Mouse (Mus musculus) stomach, postnatal 0 days (tissue): ENCODE measurements around the gene Zfp239. TPM values are rescaled to one million over a fixed set of nuclear protein-coding genes. Genes with fewer than 3 reads are reported as not detected.
"Not testable (repeated sequence)": the region's sequence is repeated elsewhere in the genome, so short reads cannot be mapped to it uniquely, and the experiment has no call there.

Source experiments
- ATAC-seq: fragments of 200-750 bp; cut with Nextera tagmentation; 2 replicates; pipeline ENCODE4 v1.8.0; 2017; ENCODE audit not compliant: low FRiP score, low TSS enrichment
- DNase-seq: peaks from one replicate; pipeline ENCODE4 v3.0.0-alpha.2; 2016; ENCODE audit warnings: low spot score
- H3K27ac ChIP-seq: fragments of 300-500 bp; sonication (generic); replicated peaks from 2 replicates; pipeline ENCODE4 v1.5.1; 2014; ENCODE audit warnings: mild to moderate bottlenecking, control low read depth
- H3K27me3 ChIP-seq: fragments of 300-500 bp; sonication (generic); 2 replicates; pipeline ENCODE4 v1.6.1; 2014; ENCODE audit warnings: low read length; ENCODE audit not compliant: control insufficient read depth, insufficient read depth
- H3K36me3 ChIP-seq: fragments of 300-500 bp; sonication (generic); 2 replicates; pipeline ENCODE4 v1.6.1; 2014; ENCODE audit warnings: low read length, mixed read lengths; ENCODE audit not compliant: control insufficient read depth, insufficient read depth
- H3K4me1 ChIP-seq: fragments of 300-500 bp; sonication (generic); replicated peaks from 2 replicates; pipeline ENCODE4 v1.6.1; 2014; ENCODE audit warnings: antibody characterized with exemption; ENCODE audit not compliant: control insufficient read depth, insufficient read depth
- H3K4me2 ChIP-seq: fragments of 300-500 bp; sonication (generic); replicated peaks from 2 replicates; pipeline ENCODE4 v1.6.1; 2014; ENCODE audit warnings: low read depth, mild to moderate bottlenecking, control low read depth, moderate library complexity
- H3K4me3 ChIP-seq: fragments of 300-500 bp; sonication (generic); 2 replicates; pipeline ENCODE4 v1.5.1; 2014; ENCODE audit warnings: low read depth, low read length, control low read depth
- H3K9ac ChIP-seq: fragments of 300-500 bp; sonication (generic); 2 replicates; pipeline ENCODE4 v1.6.1; 2014; ENCODE audit warnings: mild to moderate bottlenecking, low read length, control low read depth, mixed read lengths
- H3K9me3 ChIP-seq: fragments of 300-500 bp; sonication (generic); 2 replicates; pipeline ENCODE4 v1.6.1; 2016; ENCODE audit warnings: low read length; ENCODE audit not compliant: control insufficient read depth
- CTCF ChIP-seq: IDR thresholded peaks from 2 replicates; pipeline ENCODE4 v1.5.1; 2016; ENCODE audit warnings: antibody characterized with exemption, low read depth, mild to moderate bottlenecking, moderate library complexity
- EP300 ChIP-seq: optimal IDR thresholded peaks from 2 replicates; pipeline ENCODE3; 2016; ENCODE audit warnings: antibody characterized with exemption
- WGBS: fragments of 180-500 bp; shearing (Covaris S2); extraction: QIAGEN DNeasy Blood & Tissue Kit; methylation state at CpG from one replicate; pipeline ENCODE4 v1.1.7; 2014; 5-methylcytosine and 5-hydroxymethylcytosine counted together
- polyA plus RNA-seq: library from polyadenylated mRNA; unstranded; fragments of >200 nt; fragmentation: Nextera tagmentation; extraction: Ambion mirVana; gene quantifications from 2 replicates; pipeline ENCODE4 v1.2.1, GENCODE M21; 2015

The Zfp239 gene
- polyA plus RNA-seq, 1 experiment from 2014 or later: 2.0 TPM

DNA sequence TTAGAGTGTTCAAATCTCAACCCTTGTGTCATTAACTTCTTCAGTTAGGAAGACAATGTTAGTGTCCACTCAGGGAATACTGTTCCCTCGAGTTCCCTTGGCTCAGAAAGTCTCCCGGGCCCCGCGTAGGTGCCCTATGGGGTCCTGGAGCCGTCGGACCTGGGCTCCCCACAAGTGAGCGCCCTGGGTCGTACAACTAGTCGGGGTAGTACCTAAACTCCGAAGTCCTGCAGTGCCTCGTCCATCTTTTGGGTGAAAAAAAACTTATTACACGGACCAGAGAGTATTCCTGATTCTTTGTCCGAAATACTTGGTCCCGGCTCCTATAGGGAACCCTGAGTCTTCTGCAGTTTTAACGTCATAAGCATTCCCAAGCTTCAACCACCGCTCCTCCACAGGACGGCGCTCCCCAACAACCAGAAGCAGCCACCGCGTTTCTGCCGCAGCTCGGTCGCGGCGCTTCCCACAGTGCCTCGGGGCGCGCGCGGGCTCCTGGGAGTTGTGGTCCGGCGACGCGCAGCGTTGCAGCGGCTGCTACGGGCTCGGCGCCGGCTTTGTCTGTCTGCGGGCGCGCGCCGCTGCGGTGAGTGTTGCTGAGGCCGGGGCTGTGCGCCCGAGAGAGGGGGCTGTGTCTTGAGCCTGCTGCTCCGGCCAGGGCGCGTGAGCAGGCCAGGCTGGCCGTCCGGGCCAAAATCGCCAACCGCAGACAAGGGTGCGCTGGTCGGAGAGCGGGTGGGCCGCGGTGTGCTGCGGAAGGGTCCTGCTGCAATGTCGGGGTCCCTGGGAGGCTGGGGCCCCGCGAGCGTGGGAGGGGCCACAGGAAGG lies 21.0 kb upstream of the Zfp239 start, which contains the start of gene Zfp637:
Zfp637 (plus strand) TSS at position 495 of the 825 bp plus-strand sequence.
- under 1% methylated on average over 66 of the region's 66 CpGs for WGBS
- DNase-seq: peak; percentile 94
- peak; percentile 96 for ATAC-seq
- Histone ChIP-seq H3K4me3 (peak within 1 kb of the TSS; percentile 96), H3K36me3 (peaks cover 14% of the 10 kb centered on the region), H3K4me2 (peak within 1 kb of the TSS; percentile 81), H3K9me3 (no peaks in the 10 kb centered on the region), H3K9ac (peak within 1 kb of the TSS; percentile 95), H3K27me3 (no peaks in the 10 kb centered on the region), H3K4me1 (no peaks in the 10 kb centered on the region), H3K27ac (peak within 1 kb of the TSS; percentile 93)
- no peak for TF ChIP-seq EP300
- TF ChIP-seq CTCF: peak; percentile 82

DNA sequence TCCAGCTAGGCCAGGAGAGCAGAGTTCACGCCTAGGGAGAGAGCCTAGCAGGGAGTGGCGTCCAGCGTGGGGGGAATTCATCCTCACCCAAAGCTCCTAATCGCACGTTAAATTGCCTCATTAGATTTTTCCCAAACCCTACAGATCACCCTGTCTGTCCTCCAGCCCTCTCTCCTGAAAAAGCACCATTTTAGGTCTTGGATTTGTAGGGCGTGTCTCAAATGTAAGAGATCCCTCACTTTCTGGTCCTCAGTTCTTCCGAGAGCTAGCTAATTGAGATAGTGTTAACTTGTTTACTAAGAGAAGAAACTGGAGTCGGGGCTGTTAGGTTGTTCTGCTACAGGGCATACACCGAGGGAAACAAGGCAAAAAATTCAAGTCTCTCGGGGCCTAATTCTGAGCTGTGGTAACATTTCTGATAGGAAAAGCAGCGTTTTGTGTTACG lies 20.4 kb upstream of the Zfp239 start:
- Histone ChIP-seq H3K4me1 (no peaks in the 10 kb centered on the region), H3K36me3 (peaks cover 14% of the 10 kb centered on the region), H3K4me2 (peak overlapping the region; percentile 81), H3K9me3 (no peaks in the 10 kb centered on the region), H3K9ac (peak overlapping the region; percentile 95), H3K4me3 (peak overlapping the region; percentile 96), H3K27ac (peak overlapping the region; percentile 93), H3K27me3 (no peaks in the 10 kb centered on the region)
- DNase-seq (no peak), ATAC-seq (no peak)
- TF ChIP-seq EP300 (no peak), CTCF (no peak)
- 6% methylated on average over 12 of the region's 12 CpGs for WGBS

DNA sequence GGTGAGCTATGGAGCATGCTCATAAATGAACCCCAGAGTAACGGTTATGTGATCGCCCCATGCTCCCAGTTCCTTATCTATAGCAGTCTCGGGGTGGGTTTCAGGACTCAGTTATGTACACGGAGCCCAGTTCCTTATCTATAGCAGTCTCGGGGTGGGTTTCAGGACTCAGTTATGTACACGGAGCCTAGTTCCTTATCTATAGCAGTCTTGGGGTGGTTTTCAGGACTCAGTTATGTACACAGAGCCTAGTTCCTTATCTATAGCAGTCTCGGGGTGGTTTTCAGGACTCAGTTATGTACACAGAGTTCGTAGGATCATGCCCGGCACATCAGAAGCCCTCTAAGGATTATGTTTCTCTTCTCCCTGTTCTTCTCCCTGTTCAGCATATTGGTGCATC lies 17.3 kb upstream of the Zfp239 start:
- Histone ChIP-seq H3K9me3 (no peaks in the 10 kb centered on the region), H3K4me3 (no peak overlapping the region), H3K27me3 (no peaks in the 10 kb centered on the region), H3K4me2 (no peak overlapping the region), H3K4me1 (no peaks in the 10 kb centered on the region), H3K36me3 (peaks cover 19% of the 10 kb centered on the region), H3K9ac (no peak overlapping the region), H3K27ac (no peak overlapping the region)
- DNase-seq (no peak), ATAC-seq (no peak)
- no peak for TF ChIP-seq EP300
- TF ChIP-seq CTCF: no peak
- WGBS: 56% methylated on average over 9 of the region's 9 CpGs

DNA sequence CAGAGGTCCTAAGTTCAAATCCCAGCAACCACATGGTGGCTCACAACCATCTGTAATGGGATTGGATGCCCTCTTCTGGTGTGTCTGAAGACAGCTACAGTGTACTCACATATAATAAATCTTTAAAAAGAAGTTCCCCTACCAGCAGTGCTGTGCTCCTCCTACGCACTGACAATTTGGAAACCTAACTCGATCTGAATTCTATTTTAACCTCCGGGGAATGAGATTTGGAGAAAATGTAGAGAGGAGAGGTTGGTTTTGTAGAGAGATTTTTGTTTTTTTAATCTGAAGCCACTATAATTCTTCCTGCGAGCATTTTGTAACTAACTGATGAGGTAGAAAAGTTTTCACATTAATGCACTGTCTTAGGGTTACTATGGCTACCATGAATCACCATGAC lies 15.2 kb upstream of the Zfp239 start:
- H3K4me1 ChIP-seq, H3K9ac ChIP-seq, H3K4me3 ChIP-seq, DNase-seq, H3K4me2 ChIP-seq, ATAC-seq, H3K27me3 ChIP-seq, H3K27ac ChIP-seq, H3K9me3 ChIP-seq: not testable (repeated sequence)
- 93% methylated on average over 4 of the region's 4 CpGs for WGBS
- H3K36me3 ChIP-seq: peaks cover 19% of the 10 kb centered on the region

DNA sequence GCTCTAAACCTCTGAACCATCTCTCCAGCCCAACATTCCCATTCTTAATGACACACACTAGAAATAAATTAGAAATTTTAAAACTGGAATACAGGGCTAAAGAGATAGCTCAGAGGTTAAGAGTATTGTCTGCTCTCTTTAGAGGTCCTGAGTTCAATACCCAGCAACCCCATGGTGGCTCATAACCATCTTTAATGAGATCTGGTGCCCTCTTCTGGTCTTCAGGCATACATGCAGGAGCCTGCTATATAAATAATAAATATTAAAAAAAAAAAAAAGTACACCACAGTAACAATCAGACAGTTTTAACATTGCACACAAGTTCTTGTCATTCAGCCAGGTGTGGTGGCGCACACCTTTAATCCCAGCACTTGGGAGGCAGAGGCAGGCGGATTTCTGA lies 14.1 kb upstream of the Zfp239 start:
- Histone ChIP-seq H3K9me3 (no peaks in the 10 kb centered on the region), H3K4me3 (no peak overlapping the region), H3K27ac (no peak overlapping the region), H3K27me3 (no peaks in the 10 kb centered on the region), H3K9ac (no peak overlapping the region), H3K36me3 (peaks cover 19% of the 10 kb centered on the region), H3K4me2 (no peak overlapping the region), H3K4me1 (no peaks in the 10 kb centered on the region)
- no peak for ATAC-seq
- WGBS: 96% methylated on average over 2 of the region's 2 CpGs
- DNase-seq: no peak
- peak; percentile 23; the same call in 1 of the 2 replicates for TF ChIP-seq CTCF
- TF ChIP-seq EP300: no peak

DNA sequence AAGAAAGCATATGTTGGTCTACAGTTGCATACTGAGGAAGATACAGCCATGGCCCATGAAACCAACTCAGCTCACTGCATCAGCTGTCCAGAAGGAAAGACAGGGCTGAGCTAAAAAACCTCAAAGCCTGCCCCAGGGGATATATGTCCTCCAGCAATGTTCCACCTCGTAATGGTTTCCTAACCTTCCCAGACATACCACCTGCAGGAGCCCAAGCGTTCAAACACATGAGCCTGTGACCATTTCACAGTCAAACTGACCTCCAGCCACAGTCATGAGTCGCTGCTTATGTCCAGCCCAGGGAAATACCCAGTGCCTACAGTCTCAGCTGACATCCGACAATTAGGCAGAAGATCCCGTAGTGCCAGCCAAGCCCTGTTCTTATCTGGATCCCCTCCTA lies 13.3 kb upstream of the Zfp239 start:
- Histone ChIP-seq H3K9me3 (no peaks in the 10 kb centered on the region), H3K27ac (no peak overlapping the region), H3K36me3 (peaks cover 16% of the 10 kb centered on the region), H3K9ac (no peak overlapping the region), H3K27me3 (no peaks in the 10 kb centered on the region), H3K4me2 (no peak overlapping the region), H3K4me3 (no peak overlapping the region), H3K4me1 (no peaks in the 10 kb centered on the region)
- TF ChIP-seq CTCF: no peak
- no peak for TF ChIP-seq EP300
- ATAC-seq: no peak
- WGBS: 93% methylated on average over 5 of the region's 5 CpGs
- DNase-seq: no peak
